Mouse (Mus musculus): ENCODE data around the gene Thbs2. TPM values are rescaled to one million over a fixed set of nuclear protein-coding genes. Genes with fewer than 3 reads are reported as not detected.

Thbs2 gene
- polyA plus RNA-seq, 2 experiments, result 0.63 to 0.65 TPM

DNA sequence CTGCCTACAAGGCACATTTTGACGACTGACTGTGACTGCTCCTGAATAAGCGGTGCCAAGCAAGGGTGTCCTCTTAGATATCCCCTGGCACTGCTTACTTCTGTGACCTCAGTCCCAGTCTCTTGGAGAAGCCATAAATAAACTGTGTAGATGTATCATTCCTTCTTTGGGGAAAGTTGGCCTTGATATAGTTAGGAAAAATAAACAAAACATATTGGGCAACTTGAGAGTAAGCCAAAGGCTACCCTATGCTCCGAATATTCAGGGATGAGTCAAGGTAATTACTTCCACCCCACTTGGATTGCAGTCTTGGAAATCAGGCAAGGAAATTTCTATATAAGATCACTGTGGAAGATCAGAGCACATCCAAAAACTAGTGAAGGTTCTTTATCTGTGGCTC is 74.0 kb downstream of the Thbs2 start:
- no peak overlapping the region for H3K9ac ChIP-seq (replicated peaks)
- no peak overlapping the region for H3K4me2 ChIP-seq (ENCODE audit: low read depth)
- ATAC-seq (ENCODE audit: insufficient read depth) (no peak), DNase-seq (ENCODE audit: low read depth in 3 of 3, low spot score in 3 of 3) (no peak)
- WGBS (ENCODE audit: insufficient replicate concordance), result 58% methylated on average over 3 of the region's 3 CpGs
- no peaks in the 10 kb centered on the region for H3K9me3 ChIP-seq (ENCODE audit: control insufficient read depth, low read length)
- H3K27ac ChIP-seq, result no peak overlapping the region
- TF ChIP-seq EP300 (IDR thresholded peaks at IDR 0.05; ENCODE audit: low read depth) (no peak), CTCF (IDR thresholded peaks at IDR 0.05; ENCODE audit: low read depth) (no peak)
- no peaks in the 10 kb centered on the region for H3K27me3 ChIP-seq (ENCODE audit: control insufficient read depth, insufficient read depth, low read length)
- no peak overlapping the region for H3K4me3 ChIP-seq (ENCODE audit: insufficient read depth in 1 of 2, low read depth in 2 of 2, low read length in 2 of 2)
- no peaks in the 10 kb centered on the region for H3K4me1 ChIP-seq (replicated peaks; ENCODE audit: control insufficient read depth in 2 of 2, insufficient read depth in 2 of 2, low read length in 1 of 2)
- H3K36me3 ChIP-seq (replicated peaks; ENCODE audit: control insufficient read depth, insufficient read depth, low read depth), result no peaks in the 10 kb centered on the region

DNA sequence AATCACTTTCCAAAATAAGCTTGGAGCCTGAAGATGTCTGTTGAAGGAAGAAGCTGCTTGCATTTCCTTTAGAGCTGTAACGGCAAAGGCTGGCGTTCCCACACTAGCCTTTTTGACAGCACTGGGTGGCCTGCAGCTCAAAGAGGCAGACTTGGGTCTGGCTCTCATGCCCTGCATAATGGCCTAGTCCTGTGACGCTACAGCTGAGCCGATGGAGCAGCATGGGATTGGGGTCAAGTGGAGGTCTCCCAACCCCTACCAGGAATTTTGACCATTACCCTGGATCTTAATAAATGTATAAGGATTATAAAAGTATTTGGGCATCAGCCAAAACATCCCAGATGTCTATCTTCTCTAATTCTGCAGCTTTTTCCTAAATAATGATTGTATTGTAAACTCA is 75.0 kb downstream of the Thbs2 start:
- no peak overlapping the region for H3K4me2 ChIP-seq (ENCODE audit: low read depth)
- 65% methylated on average over 4 of the region's 4 CpGs for WGBS (ENCODE audit: insufficient replicate concordance)

More for the DNA sequence above, 75.0 kb downstream of the Thbs2 start:
- ATAC-seq (ENCODE audit: insufficient read depth), result no peak
- H3K4me3 ChIP-seq (ENCODE audit: insufficient read depth in 1 of 2, low read depth in 2 of 2, low read length in 2 of 2), result no peak overlapping the region
- TF ChIP-seq EP300 (IDR thresholded peaks at IDR 0.05; ENCODE audit: low read depth), result no peak
- no peak for TF ChIP-seq CTCF (IDR thresholded peaks at IDR 0.05; ENCODE audit: low read depth)
- H3K27me3 ChIP-seq (ENCODE audit: control insufficient read depth, insufficient read depth, low read length), result no peaks in the 10 kb centered on the region
- DNase-seq (ENCODE audit: low read depth in 3 of 3, low spot score in 3 of 3), result no peak
- H3K4me1 ChIP-seq (replicated peaks; ENCODE audit: control insufficient read depth in 2 of 2, insufficient read depth in 2 of 2, low read length in 1 of 2), result no peaks in the 10 kb centered on the region
- H3K27ac ChIP-seq, result no peak overlapping the region
- H3K9me3 ChIP-seq (ENCODE audit: control insufficient read depth, low read length), result no peaks in the 10 kb centered on the region
- H3K9ac ChIP-seq (replicated peaks), result no peak overlapping the region
- no peaks in the 10 kb centered on the region for H3K36me3 ChIP-seq (replicated peaks; ENCODE audit: control insufficient read depth, insufficient read depth, low read depth)

Other genes starting within 250 kb of the Thbs2 start
- 0.51 and 0.86 TPM in 2 replicates for gene Wdr27, start 248.9 kb upstream of the Thbs2 start, polyA plus RNA-seq (2012; rRNA removed)
- 0.79 and 1.2 TPM in 2 replicates for gene Wdr27, start 248.9 kb upstream of the Thbs2 start, polyA plus RNA-seq (2014; fragmentation: Nextera tagmentation; extraction: Ambion mirVana)
- gene 1600012H06Rik, start 248.9 kb upstream of the Thbs2 start, polyA plus RNA-seq (2012; rRNA removed), result 4.2 and 6.4 TPM in 2 replicates
- 11.2 and 11.6 TPM in 2 replicates for gene 1600012H06Rik, start 248.9 kb upstream of the Thbs2 start, polyA plus RNA-seq (2014; fragmentation: Nextera tagmentation; extraction: Ambion mirVana)